Mouse (Mus musculus): Measurements from ENCODE around the gene Utp4. TPM values are rescaled to one million over a fixed set of nuclear protein-coding genes. Genes with fewer than 3 reads are reported as not detected.
"Not testable (repeated sequence)": the region's sequence is repeated elsewhere in the genome, so short reads cannot be mapped to it uniquely, and the experiment has no call there.

Gene Utp4
- total RNA-seq (2021) (10 to 100 TPM; 40.6 to 50.1 TPM), polyA plus RNA-seq (2012; rRNA removed) (17.2 and 20.5 TPM in 2 replicates)
- long read RNA-seq, transcript Utp4-201 (17 exons, 2,232 nt) = major isoform, 24 of 31 reads
- long read RNA-seq, partial matches to known transcripts = 3 of 31 reads
- long read RNA-seq, other reads (novel, unspliced or antisense) = 4 of 31 reads

GRCm38 (mm10) chr8:106893481-106894156 is at the start of gene Utp4:
Gene Utp4 (plus strand): TSS chr8:106893636.
- peak; percentile 92 for DNase-seq

GRCm38 (mm10) chr8:106850034-106850433 is 43.4 kb upstream of the Utp4 start:
- DNase-seq = no peak

- peak; percentile 44 for DNase-seq
Measured at GRCm38 (mm10) chr8:106854534-106855241, 38.7 kb upstream of the Utp4 start.

GRCm38 (mm10) chr8:106855242-106855562 is 38.2 kb upstream of the Utp4 start:
- peak; percentile 50 for DNase-seq

- no peak for DNase-seq
Measured at GRCm38 (mm10) chr8:106862845-106863244, 30.6 kb upstream of the Utp4 start.

GRCm38 (mm10) chr8:106865354-106865753 is 28.1 kb upstream of the Utp4 start:
- DNase-seq = no peak

- DNase-seq = no peak
Measured at GRCm38 (mm10) chr8:106870051-106870450, 23.4 kb upstream of the Utp4 start, which contains the start of gene Has3. Gene Has3 (plus strand): TSS chr8:106870242.

- peak; percentile 80 for DNase-seq
Measured at GRCm38 (mm10) chr8:106870537-106871327, 22.7 kb upstream of the Utp4 start.

GRCm38 (mm10) chr8:106871328-106871926 is 22.0 kb upstream of the Utp4 start:
- peak; percentile 31 for DNase-seq

GRCm38 (mm10) chr8:106871931-106872371 is 21.5 kb upstream of the Utp4 start:
- DNase-seq = peak; percentile 76

GRCm38 (mm10) chr8:106872454-106873034 is 20.9 kb upstream of the Utp4 start:
- no peak for DNase-seq

- no peak for DNase-seq
Measured at GRCm38 (mm10) chr8:106880121-106880707, 13.2 kb upstream of the Utp4 start.

GRCm38 (mm10) chr8:106884094-106884493 is 9.3 kb upstream of the Utp4 start:
- not testable (repeated sequence) for DNase-seq

GRCm38 (mm10) chr8:106884826-106885400 is 8.5 kb upstream of the Utp4 start:
- peak; percentile 30 for DNase-seq

- peak; percentile 78 for DNase-seq
Measured at GRCm38 (mm10) chr8:106887336-106888189, 5.9 kb upstream of the Utp4 start.

GRCm38 (mm10) chr8:106888803-106889202 is 4.6 kb upstream of the Utp4 start:
- DNase-seq = peak; percentile 18

GRCm38 (mm10) chr8:106892210-106892805 is 1.1 kb upstream of the Utp4 start:
- DNase-seq = peak; percentile 34

GRCm38 (mm10) chr8:106892806-106893451 is 507 bp upstream of the Utp4 start:
- DNase-seq = no peak

GRCm38 (mm10) chr8:106899473-106899872 is 6.0 kb downstream of the Utp4 start:
- peak; percentile 40 for DNase-seq
